Mouse (Mus musculus) limb, embryonic 12.5 days (tissue): Measurements from ENCODE around the gene Dpy19l3. TPM values are rescaled to one million over a fixed set of nuclear protein-coding genes. Genes with fewer than 3 reads are reported as not detected.

Source experiments
- ATAC-seq: fragments of 200-750 bp; cut with Nextera tagmentation; 2 replicates; pipeline ENCODE4 v1.8.0; 2017; ENCODE audit warnings: low read depth, moderate TSS enrichment; ENCODE audit not compliant: insufficient number of reproducible peaks, insufficient read depth, low FRiP score, low TSS enrichment
- H3K27ac ChIP-seq: fragments of 300-500 bp; sonication (generic); 2 replicates; pipeline ENCODE4 v1.5.1; 2016; ENCODE audit warnings: mild to moderate bottlenecking, moderate library complexity
- H3K27me3 ChIP-seq: fragments of 300-500 bp; sonication (generic); 2 replicates; pipeline ENCODE4 v1.6.1; 2016; ENCODE audit warnings: mild to moderate bottlenecking, moderate library complexity
- H3K36me3 ChIP-seq: fragments of 300-500 bp; sonication (generic); 2 replicates; pipeline ENCODE4 v1.6.1; 2016; ENCODE audit warnings: mild to moderate bottlenecking, moderate library complexity
- H3K4me1 ChIP-seq: fragments of 300-500 bp; sonication (generic); replicated peaks from 2 replicates; pipeline ENCODE4 v1.6.1; 2016
- H3K4me2 ChIP-seq: fragments of 300-500 bp; sonication (generic); 2 replicates; pipeline ENCODE4 v1.6.1; 2016; ENCODE audit warnings: mild to moderate bottlenecking, moderate library complexity
- H3K4me3 ChIP-seq: fragments of 300-500 bp; sonication (generic); replicated peaks from 2 replicates; pipeline ENCODE4 v1.5.1; 2016; ENCODE audit warnings: mild to moderate bottlenecking
- H3K9ac ChIP-seq: fragments of 300-500 bp; sonication (generic); replicated peaks from 2 replicates; pipeline ENCODE4 v1.6.1; 2016; ENCODE audit warnings: mild to moderate bottlenecking, moderate library complexity
- H3K9me3 ChIP-seq: fragments of 300-500 bp; sonication (generic); 2 replicates; pipeline ENCODE4 v1.6.1; 2016; ENCODE audit warnings: mild to moderate bottlenecking, moderate library complexity
- WGBS: fragments of 180-500 bp; shearing (Covaris S2); methylation state at CpG from one replicate; pipeline ENCODE4 v1.1.7; 2016; 5-methylcytosine and 5-hydroxymethylcytosine counted together
- polyA plus RNA-seq: library from polyadenylated mRNA; unstranded; fragments of >200 nt; fragmentation: Nextera tagmentation; extraction: Ambion mirVana; gene quantifications from 2 replicates; pipeline ENCODE4 v1.2.1, GENCODE M21; 2016

Dpy19l3 gene
- polyA plus RNA-seq, 1 experiment from 2014 or later, result 39.2 TPM

GRCm38 (mm10) chr7:35651583-35652270 lies 102.5 kb downstream of the Dpy19l3 start:
- no peak overlapping the region for H3K4me2 ChIP-seq
- H3K27ac ChIP-seq, result no peak overlapping the region
- no peak overlapping the region for H3K4me3 ChIP-seq
- no peaks in the 10 kb centered on the region for H3K4me1 ChIP-seq
- WGBS, result 85% methylated on average over 10 of the region's 10 CpGs
- no peaks in the 10 kb centered on the region for H3K9me3 ChIP-seq
- H3K27me3 ChIP-seq, result no peaks in the 10 kb centered on the region
- no peak overlapping the region for H3K9ac ChIP-seq
- no peak for ATAC-seq
- H3K36me3 ChIP-seq, result no peaks in the 10 kb centered on the region

GRCm38 (mm10) chr7:35650716-35651410 lies 103.4 kb downstream of the Dpy19l3 start:
- Histone ChIP-seq H3K4me1 (no peaks in the 10 kb centered on the region), H3K4me3 (no peak overlapping the region), H3K9me3 (no peaks in the 10 kb centered on the region), H3K9ac (no peak overlapping the region), H3K36me3 (no peaks in the 10 kb centered on the region), H3K27ac (no peak overlapping the region), H3K27me3 (no peaks in the 10 kb centered on the region), H3K4me2 (no peak overlapping the region)
- ATAC-seq, result no peak
- WGBS, result 81% methylated on average over 11 of the region's 11 CpGs

DNA sequence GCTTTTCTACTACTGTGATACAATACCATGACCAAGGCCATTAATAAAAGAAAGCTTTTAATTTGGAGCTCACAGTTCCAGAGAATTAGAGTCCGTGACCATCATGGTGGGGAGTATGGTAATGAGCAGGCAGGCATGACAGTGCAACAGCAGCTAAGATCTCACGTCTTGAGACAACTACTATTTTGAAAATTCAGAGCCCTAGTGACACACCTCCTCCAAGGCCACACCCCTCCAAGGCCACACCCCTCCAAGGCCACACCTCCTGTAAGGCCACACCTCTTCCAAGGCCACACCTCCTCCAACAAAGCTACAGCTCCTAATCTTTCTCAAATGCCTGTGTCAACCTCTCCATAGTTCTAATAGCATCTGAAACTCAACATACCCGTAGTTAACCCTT lies 105.2 kb downstream of the Dpy19l3 start:
- Histone ChIP-seq H3K4me2 (no peak overlapping the region), H3K27me3 (no peaks in the 10 kb centered on the region), H3K36me3 (peaks cover 17% of the 10 kb centered on the region), H3K27ac (no peak overlapping the region), H3K9me3 (no peaks in the 10 kb centered on the region), H3K4me3 (no peak overlapping the region), H3K4me1 (no peaks in the 10 kb centered on the region), H3K9ac (no peak overlapping the region)
- WGBS, result 68% methylated on average over 3 of the region's 3 CpGs
- no peak for ATAC-seq

DNA sequence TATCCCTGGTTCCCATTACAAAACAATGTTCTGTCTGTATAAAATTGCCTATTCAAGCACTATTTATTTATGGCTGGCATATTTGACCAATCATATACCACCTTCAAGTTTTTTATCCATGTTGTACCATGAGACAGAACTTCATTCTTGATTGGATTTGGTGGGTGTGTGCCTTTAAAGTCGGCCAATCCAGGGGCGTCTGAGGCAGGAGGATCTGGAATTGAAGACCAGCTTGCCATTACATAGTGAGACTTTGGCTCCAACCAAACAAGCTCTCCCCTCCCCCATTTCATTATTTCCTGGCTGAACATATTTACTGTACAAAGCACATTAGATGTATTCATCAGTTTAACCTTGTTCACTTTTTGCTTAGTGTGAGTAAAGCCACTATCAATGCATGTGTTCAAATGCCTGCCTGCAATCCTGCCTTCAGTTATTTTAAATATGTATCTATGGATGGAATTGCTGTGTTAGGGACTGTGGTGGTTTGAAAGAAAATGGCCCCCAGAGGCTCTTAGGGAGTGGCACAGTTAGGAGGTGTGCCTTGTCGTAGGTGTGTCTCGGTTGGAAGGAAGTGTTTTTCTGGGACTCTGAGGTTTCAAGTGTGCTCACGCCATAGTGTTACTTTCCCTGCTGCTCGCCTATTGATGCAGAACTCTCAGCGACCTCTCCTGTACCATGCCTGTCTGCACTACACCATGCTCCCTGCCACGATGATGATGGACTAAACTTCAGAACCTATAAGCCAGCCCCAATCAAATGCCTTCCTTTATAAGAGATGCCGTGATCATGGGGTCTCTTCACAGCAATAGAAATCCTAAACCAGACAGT lies 105.8 kb downstream of the Dpy19l3 start:
- Histone ChIP-seq H3K9me3 (no peaks in the 10 kb centered on the region), H3K4me3 (no peak overlapping the region), H3K27me3 (no peaks in the 10 kb centered on the region), H3K36me3 (peaks cover 23% of the 10 kb centered on the region), H3K4me2 (no peak overlapping the region), H3K27ac (no peak overlapping the region), H3K4me1 (no peaks in the 10 kb centered on the region), H3K9ac (no peak overlapping the region)
- 78% methylated on average over 9 of the region's 9 CpGs for WGBS
- no peak for ATAC-seq

DNA sequence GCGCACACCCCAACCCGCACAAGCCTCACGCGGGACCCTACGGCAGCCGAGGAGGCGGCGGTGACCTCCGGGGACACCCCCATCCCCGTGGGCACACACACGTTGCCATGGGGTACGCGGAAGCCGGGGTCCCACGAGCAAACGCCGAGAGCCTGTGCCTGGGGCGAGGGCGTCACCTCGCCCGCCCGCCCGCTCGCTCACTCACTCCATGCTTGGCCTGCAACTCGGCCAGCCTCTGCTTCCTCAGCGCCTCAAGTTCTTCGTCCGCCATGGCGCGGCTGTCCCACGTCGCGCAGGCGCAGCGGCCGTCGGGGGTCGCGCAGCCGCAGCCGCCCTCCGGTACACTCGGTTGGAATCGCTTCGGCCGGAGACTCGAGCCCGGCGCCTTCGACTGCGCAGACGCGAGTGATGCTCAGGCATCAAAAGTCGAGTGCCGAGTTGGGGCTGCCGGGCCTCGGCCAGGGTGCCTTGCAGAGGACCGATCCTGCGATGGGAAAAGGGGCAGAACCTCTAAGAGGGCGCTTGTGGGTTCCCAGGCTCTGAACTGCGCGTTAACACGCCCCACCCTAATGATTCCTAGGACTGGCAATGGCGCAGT lies 107.1 kb downstream of the Dpy19l3 start, which contains the start of gene Pdcd5:
Gene Pdcd5, minus strand, starts transcription at position 421 of the 598 bp plus-strand sequence.
- H3K9ac ChIP-seq, result peak within 1 kb of the TSS; percentile 93
- H3K27me3 ChIP-seq, result no peaks in the 10 kb centered on the region
- ATAC-seq, result peak; percentile 87
- peaks cover 36% of the 10 kb centered on the region for H3K36me3 ChIP-seq
- peak within 1 kb of the TSS; percentile 98 for H3K4me3 ChIP-seq
- 1% methylated on average over 64 of the region's 64 CpGs for WGBS
- no peaks in the 10 kb centered on the region for H3K9me3 ChIP-seq
- no peaks in the 10 kb centered on the region for H3K4me1 ChIP-seq
- H3K4me2 ChIP-seq, result peak within 1 kb of the TSS; percentile 63
- peak within 1 kb of the TSS; percentile 80 for H3K27ac ChIP-seq

DNA sequence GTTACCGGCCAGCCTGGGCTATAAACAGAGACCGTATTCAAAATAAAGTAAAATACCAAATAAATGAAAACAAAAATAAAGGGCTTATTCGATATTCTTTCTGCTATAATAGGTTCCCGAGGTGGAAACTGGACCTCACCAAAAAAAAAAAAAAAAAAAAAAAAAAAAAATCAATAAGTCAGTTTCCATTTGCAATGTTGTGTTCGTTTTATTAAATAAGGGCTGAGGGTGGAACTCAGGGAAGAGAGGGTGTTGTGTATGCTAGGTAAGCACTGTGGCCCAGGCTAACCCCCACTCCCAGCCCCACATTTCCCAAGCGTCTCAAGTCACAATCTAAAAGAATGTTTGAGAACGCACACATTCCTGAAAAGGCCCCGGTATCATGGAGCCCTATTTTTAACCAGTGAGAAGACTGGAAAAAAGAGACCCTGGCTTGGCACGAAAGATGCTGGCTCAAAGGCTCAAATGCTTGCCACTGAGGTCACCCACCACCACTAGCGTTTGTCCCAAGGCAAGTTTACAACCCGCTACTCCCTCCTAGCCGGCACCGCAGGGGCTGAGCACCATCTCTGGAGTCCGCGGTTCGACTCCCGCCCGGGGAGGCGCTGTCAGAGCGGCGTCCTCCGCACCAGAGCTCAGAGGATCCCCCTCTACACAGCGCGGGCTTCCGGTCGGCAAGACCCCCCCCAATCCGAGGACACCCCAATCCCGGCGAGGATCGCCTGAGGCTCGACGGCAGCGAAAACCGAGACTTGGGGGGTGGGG lies 107.8 kb downstream of the Dpy19l3 start:
- Histone ChIP-seq H3K9me3 (no peaks in the 10 kb centered on the region), H3K27me3 (no peaks in the 10 kb centered on the region), H3K4me2 (peak overlapping the region; percentile 63), H3K4me1 (no peaks in the 10 kb centered on the region), H3K4me3 (peak overlapping the region; percentile 98), H3K27ac (peak overlapping the region; percentile 80), H3K9ac (peak overlapping the region; percentile 93), H3K36me3 (peaks cover 43% of the 10 kb centered on the region)
- ATAC-seq, result peak; percentile 49
- 6% methylated on average over 34 of the region's 34 CpGs for WGBS

DNA sequence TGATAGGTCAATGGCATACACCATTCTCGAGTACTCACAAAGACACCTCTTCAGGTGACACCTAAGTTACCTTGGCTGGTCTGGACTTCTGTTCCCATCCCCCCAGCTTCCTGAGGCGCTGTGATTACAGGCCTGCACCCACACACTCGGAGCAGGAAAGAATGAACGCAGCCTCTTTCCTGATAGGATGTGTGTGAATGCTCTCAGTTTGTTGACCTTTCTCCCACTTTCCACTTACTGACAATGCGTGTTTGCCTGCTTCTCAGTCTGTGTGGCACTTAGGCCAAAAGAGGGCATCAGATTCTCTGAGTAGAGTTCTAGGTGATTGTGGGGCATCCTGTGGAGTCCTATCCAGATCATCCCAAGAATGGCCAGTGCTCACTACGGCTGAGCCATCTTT lies 114.2 kb downstream of the Dpy19l3 start:
- WGBS, result 85% methylated on average over 6 of the region's 6 CpGs
- peaks cover 86% of the 10 kb centered on the region for H3K36me3 ChIP-seq
- ATAC-seq, result no peak
- H3K9ac ChIP-seq, result no peak overlapping the region
- H3K27ac ChIP-seq, result no peak overlapping the region
- H3K4me3 ChIP-seq, result no peak overlapping the region
- no peaks in the 10 kb centered on the region for H3K9me3 ChIP-seq
- H3K4me2 ChIP-seq, result no peak overlapping the region
- H3K27me3 ChIP-seq, result no peaks in the 10 kb centered on the region
- no peaks in the 10 kb centered on the region for H3K4me1 ChIP-seq

GRCm38 (mm10) chr7:35636874-35637273 lies 117.4 kb downstream of the Dpy19l3 start:
- H3K4me3 ChIP-seq, result no peak overlapping the region
- no peak overlapping the region for H3K9ac ChIP-seq
- H3K36me3 ChIP-seq, result peaks cover 79% of the 10 kb centered on the region
- H3K27me3 ChIP-seq, result no peaks in the 10 kb centered on the region
- H3K4me2 ChIP-seq, result no peak overlapping the region
- no peaks in the 10 kb centered on the region for H3K9me3 ChIP-seq
- H3K4me1 ChIP-seq, result no peaks in the 10 kb centered on the region
- ATAC-seq, result no peak
- H3K27ac ChIP-seq, result no peak overlapping the region
- 94% methylated on average over 9 of the region's 9 CpGs for WGBS

DNA sequence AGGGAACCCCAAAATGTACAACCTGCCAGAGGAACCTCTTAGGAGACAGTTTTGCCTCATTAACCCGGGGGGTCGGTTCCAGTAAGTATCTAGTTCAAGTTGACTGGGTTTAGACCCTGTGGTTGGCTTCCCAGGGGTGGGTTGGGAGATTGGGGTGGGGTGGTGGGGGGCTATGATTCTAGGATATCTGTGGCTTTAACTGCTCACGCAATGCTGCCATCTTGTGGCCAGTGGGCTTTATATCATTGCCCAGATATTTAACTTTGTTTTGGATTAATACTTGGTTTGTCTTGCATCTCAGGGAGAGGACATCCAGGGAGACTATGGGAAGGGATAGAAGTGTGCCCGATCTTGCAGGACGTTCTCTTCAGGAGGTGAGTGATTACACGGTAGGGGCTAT lies 118.0 kb downstream of the Dpy19l3 start:
- Histone ChIP-seq H3K9me3 (no peaks in the 10 kb centered on the region), H3K27me3 (no peaks in the 10 kb centered on the region), H3K4me1 (no peaks in the 10 kb centered on the region), H3K9ac (no peak overlapping the region), H3K36me3 (peaks cover 78% of the 10 kb centered on the region), H3K4me3 (no peak overlapping the region), H3K4me2 (no peak overlapping the region), H3K27ac (no peak overlapping the region)
- WGBS, result 75% methylated on average over 6 of the region's 6 CpGs
- no peak for ATAC-seq
